Mouse (Mus musculus) layer of hippocampus, postnatal 36 days (tissue): ENCODE data around the gene F5. TPM values are rescaled to one million over a fixed set of nuclear protein-coding genes. Genes with fewer than 3 reads are reported as not detected.
"Not testable (repeated sequence)": the region's sequence is repeated elsewhere in the genome, so short reads cannot be mapped to it uniquely, and the experiment has no call there.

Experiments
- DNase-seq, 2 experiments: peaks; one replicate each; pipeline ENCODE4 v3.0.0; 2022
- total RNA-seq, 2 experiments: library from RNA; stranded (reverse); gene quantifications; 2 replicates each; pipeline ENCODE4 v1.2.3; 2021

Gene F5
- total RNA-seq, 2 experiments from 2014 or later: 0.57 to 1.5 TPM

GRCm38 (mm10) chr1:164159781-164160180, 8.1 kb downstream of the F5 start:
- no peak for DNase-seq

GRCm38 (mm10) chr1:164162745-164163144, 11.1 kb downstream of the F5 start:
- no peak for DNase-seq

DNA sequence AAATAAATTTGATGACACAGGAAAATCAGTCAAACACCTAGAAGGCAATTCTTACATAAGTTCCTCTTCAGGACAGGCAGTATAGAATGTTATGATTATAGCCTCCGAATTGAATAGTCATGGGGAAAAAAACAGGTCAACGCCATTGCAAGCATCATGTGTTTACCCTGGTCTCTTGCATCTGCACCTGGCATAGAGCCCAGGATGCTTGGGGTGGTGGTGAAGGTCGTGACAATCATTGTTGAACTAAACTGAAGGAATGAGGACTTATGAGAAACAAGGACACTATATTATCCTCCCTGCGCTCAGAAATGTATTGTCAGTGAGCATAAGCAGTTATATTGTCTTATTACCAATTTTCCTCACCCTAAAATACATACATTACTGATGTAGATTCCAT, 17.2 kb downstream of the F5 start:
- no peak for DNase-seq

DNA sequence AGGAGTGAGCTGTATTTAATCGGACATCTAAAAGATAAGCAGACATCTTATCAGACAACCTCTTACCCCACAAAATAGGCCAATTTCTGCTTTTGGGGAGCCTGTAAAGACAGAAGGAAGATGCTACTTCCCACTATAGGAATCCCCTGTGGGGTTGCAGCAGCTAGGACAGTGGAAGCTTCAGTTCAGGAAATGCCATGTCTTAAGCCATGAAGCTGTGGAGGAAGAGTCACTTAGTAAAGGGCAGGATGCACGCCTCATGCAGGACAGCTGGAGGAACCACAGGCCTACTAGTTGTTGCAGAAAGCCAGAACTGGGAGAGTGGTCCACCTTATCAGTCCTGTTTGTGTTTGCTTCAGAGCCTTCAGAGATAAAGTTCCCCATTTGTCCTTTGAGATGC, 18.8 kb downstream of the F5 start:
- DNase-seq: no peak

DNA sequence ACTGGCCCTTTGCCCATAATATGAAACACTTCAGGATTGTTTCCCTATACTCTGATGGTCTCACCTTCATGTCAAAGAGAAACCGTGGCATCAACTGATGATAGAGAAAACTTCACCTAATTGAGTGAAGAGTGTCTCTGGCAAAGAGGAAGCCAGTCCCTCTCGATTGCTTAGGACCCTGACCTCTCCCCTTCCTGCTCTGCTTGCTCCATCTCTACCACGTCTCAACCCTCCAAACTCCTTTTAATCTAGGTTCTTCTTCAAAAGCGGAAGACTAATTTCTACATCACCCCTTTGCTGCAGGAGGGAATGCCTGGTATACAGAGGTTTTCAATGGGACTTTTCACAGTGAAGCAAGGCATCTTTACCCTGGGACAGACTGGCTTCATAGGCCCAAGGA, 21.5 kb downstream of the F5 start:
- no peak for DNase-seq

DNA sequence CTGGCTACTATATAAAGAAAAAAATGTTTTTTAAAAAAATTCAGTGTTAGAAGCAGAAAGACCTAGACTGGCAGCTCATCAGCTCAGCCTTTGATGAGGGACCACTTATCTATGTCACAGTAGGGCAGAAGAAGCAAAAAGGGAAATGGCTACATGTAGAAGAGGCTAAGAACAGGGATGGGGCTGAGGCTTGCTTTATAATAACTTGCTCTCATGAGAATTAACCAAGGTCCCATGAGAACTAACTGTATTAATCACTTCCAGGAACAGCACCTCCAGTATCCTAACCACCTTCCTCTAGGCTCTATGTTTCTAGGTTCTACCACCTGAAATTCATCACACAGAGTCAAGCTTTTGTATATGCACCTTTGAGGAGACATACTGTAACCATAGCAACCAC, 25.2 kb downstream of the F5 start:
- DNase-seq: no peak

DNA sequence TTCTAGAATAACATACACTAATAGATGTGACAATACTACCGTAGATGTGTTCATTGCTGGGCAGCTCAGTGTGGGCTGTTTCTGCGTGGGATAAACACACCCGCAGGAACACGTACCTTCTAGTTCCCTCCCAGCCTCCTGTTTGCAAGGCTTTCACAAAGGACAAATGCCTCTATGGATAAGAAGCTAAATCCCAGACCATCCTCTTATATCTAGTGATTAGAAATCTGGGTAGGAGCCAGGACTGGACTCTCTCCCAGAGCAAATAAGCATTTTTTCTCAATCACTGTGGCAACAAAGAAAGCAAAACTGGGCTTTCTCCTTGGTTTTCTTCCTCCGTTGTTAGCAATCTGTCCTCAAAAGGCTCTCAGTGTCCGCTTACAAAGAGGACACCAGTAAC, 26.8 kb downstream of the F5 start:
- no peak for DNase-seq

GRCm38 (mm10) chr1:164184142-164184870, 32.7 kb downstream of the F5 start:
- DNase-seq: peak in 1 of 2 experiments; percentile 38

GRCm38 (mm10) chr1:164184871-164185223, 33.2 kb downstream of the F5 start:
- no peak for DNase-seq

- DNase-seq: no peak
Observed at GRCm38 (mm10) chr1:164185316-164185715, 33.7 kb downstream of the F5 start.

DNA sequence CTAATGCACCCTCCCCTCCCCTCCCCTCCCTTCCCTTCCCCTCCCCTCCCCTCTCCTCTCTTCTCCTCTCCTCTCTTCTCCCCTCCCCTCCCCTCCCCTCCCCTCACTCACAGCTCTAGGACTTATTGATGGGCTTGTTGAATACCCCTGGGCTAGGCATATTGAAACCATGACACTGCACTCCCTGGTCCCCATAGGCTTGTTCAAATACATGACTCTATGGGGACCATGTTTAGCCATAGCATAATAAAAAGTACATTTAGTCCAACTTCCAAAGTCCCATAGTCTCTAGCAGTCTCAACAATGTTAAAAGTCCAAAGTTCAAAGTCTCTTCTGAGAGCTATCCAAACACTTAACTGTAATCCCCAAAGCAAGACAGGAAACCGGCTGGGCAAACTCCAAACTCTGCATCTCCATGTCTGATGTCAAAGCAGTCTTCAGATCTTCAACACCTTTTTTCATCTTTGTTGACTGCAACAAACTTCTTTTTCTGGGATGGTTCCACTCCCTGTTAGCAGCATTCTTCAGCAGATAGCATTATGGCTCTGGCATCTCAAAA, 35.4 kb downstream of the F5 start:
- no peak for DNase-seq

GRCm38 (mm10) chr1:164199551-164199950, 47.9 kb downstream of the F5 start:
- DNase-seq: no peak

GRCm38 (mm10) chr1:164208437-164208836, 56.8 kb downstream of the F5 start:
- DNase-seq: no peak

- DNase-seq: no peak
Observed at GRCm38 (mm10) chr1:164210899-164211298, 59.3 kb downstream of the F5 start.

DNA sequence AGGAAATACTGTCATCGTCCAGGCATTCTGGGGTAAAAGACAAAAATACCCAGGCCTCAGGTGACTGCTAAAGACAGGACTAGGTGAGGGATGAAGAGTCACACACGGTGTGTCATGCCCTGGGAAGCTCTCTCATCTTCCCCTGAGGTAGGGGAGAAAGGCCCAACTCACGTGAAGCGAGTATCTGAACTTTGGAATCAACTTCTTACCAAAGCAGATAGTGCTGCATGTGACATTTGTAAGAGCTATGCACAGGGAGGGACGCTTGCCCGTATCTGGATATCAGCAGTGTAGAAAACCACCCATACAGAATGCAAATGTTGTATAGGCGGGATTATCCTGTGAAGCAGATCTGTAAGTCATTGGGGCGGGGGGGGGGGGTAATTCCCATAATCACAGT, 61.0 kb downstream of the F5 start:
- no peak for DNase-seq

DNA sequence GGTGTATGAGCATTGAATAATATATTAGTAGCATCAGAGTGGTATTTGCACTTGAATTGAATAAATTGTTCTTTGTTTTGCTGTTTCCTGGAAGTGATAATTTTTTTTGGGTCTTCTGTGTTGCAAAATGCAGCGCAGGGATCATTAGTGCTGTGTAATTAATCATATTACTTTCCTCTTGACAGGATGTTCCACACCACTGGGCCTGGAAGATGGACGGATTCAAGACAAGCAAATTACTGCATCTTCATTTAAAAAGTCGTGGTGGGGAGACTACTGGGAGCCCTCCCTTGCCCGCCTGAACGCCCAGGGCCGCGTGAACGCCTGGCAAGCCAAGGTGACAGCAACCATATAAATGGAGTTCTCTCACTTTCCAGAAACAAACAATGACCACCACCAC, 62.6 kb downstream of the F5 start:
- DNase-seq: no peak

DNA sequence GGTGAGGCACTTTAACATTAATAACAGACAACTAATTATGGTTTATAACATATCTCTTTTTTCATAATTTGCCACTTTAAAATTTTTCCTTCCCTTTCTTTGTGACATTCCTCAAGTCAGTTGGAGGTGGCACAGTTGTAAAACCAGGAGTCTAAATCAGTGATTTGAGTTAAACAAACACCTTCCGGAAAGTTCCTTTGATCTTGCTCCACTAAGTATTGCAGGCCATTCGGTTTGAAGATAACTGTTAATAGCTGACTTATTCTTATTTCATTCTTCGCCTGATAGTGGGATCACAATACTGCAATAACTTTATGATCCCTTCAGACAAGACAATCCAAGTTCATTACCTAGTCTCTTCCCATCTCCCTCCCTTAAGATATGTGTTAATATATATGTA, 63.5 kb downstream of the F5 start:
- DNase-seq: no peak

DNA sequence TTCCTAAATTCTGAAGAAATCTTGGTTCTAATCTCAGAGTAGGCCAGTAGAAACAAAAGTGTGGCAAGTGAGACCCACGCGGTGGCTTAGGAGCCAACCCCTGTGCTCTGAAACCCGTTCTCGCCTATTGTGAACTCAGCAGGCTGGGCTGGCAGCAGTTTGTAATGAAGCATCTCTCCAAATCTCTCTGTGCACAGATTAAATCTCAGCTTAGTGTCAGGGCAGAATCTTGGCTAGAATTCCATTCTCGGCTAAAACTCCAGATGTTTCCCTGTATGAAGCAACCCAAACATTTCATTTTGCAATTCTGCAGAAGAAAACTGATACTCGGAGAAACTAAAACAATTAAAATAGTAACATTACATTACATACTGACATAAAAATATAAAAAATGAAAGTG, 63.9 kb downstream of the F5 start:
- no peak for DNase-seq

DNA sequence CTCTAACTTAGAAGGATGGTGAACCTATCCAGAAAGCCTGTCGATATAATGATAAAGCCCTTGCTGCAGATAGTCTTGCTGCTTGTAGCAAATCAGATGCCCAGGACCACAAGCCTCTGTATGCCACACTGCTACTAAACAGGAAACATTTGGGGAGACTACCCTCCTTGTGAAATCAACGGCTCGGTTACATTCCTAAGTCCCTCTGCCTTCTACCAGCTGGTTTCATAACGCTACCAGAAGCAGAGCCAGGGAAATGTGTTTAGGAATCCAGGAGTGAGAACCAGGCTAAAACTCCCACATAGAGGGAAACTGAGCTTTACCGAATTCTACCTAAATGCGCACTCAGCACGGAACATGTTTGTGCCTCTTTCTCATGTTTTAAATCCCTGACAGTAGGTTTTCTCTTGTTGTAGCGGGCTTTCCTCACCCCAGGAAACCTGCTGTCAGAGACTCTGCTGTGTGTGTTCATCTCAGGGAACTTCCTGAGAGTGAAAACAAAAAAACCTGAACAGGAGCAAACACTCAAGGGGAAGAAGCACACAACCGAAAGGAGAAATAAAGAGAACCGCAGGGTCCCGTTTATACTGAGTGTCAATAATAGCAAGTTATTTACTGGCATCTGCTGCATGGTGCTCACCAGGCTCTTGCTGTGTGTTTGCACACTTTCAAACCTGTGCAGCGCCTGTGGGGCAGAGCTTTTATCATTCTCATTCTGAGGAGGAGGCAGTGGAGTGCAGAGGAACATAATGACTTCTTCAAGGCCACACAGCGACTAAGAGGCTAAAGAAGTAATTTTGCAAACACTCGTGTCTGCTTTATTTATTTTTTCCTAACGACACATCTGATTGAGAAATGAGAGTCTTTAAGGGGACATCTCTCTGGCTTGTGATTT, 66.4 kb downstream of the F5 start:
- DNase-seq: no peak

DNA sequence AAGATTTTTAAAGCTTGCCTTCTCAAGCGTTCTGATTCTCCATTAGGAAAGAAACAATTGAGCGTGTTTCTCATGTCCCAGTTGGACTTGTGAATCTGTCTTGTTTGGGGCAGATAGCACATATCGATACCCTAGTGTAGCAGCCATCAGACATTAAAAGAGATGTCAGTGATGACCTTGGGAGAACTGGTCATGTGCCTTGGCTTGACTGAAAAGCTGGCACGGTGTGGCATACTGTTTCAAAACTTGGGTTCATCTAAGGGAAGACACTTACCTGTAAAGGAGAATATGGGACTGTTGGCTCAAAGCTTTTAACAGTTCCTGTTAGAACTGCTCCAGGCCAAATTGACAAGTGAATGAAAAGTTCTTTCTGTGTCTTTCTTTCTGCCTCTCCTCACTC, 68.6 kb downstream of the F5 start:
- no peak for DNase-seq

DNA sequence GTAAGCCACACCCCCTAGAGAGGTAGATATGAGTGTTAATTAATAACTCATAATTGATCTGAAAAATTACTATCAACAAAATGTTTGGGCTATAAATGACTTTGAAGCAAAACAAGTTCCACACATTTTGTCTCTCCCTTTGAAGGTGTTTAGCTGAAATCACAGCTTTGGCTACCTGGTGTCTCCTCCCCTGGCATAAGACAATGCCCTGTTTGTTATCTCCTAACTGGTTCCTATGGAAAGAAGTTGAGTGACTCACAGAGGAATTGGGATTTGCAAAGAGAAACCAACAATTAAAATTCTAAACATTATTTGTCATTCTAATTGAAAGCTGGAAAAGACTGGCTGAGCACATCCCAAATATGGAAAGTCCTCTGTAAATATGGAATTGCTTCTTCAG, 71.5 kb downstream of the F5 start:
- DNase-seq: no peak

DNA sequence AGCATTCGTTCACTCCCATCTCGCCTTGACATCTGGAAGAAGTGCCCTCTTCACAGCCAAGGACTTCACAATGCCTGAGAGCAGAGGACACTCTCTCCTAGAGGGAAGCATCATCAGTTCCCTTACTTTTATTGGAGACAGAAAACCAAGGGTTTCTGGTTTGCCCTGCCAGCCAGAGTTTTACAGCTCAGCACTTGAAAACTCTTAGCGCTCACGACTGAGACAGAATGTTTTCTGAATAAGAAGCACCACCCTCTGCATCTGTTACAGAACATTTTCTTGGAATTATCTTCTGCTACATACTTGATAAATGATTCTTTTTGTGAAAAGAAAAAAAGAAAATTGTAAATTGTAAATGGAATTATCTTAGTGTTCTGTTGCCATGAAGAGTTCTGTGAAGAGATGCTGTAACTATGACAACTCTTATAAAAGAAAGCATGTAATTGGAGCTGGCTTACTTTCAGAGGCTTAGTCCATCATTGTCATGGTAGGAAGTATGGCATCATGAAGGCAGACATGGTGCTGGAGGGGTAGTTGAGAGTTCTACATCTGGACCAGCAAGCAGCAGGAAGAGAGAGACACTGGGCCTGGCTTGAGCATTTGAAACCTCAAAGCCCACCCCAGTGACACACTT, 80.4 kb downstream of the F5 start:
- not testable (repeated sequence) for DNase-seq

- DNase-seq: no peak
Observed at GRCm38 (mm10) chr1:164233447-164233846, 81.8 kb downstream of the F5 start.
